ENCODE assay signal across 10 mouse cellular contexts in genomic region chr15:74382556-74382955, GRCm38 (mm10).
DNase-seq lines count a peak whose midpoint lies in the region; ATAC-seq and TF ChIP-seq lines count a peak whose summit lies in the region.
"Had no signal": no experiment of that assay in that cellular context is flagged by ENCODE, and none has a peak within 500 bp of the region (broad histone marks: within the 10 kb centered on the region; RNA-seq: fewer than 3 reads in every experiment).

No protein-coding gene starts in this region.

- no peaks in the 10 kb centered on the region for H3K9me3 ChIP-seq in heart, postnatal 0 days (replicated peaks; ENCODE audit: control insufficient read depth, low read length)
- 0 out of 2 replicates have a peak, but pooled peaks cover 3% of the 10 kb centered on the region for H3K9me3 ChIP-seq in heart, embryonic 12.5 days (replicated peaks)
- H3K9me3 ChIP-seq: intestine, embryonic 15.5 days had no signal

- no peaks in the 10 kb centered on the region for H3K4me1 ChIP-seq in heart, postnatal 0 days (ENCODE audit: control insufficient read depth, insufficient read depth)
- H3K4me1 ChIP-seq in heart, embryonic 12.5 days (replicated peaks) = no peaks in the 10 kb centered on the region
- H3K4me1 ChIP-seq: intestine, embryonic 15.5 days had no signal

- no peak overlapping the region for H3K4me3 ChIP-seq in heart, postnatal 0 days (ENCODE audit: low read depth, low read length)
- H3K4me3 ChIP-seq in heart, embryonic 12.5 days = no peak overlapping the region
- H3K4me3 ChIP-seq: intestine, embryonic 15.5 days had no signal

- no peaks in the 10 kb centered on the region for H3K36me3 ChIP-seq in heart, postnatal 0 days (replicated peaks; ENCODE audit: control insufficient read depth, insufficient read depth, low read length)
- no peaks in the 10 kb centered on the region for H3K36me3 ChIP-seq in heart, embryonic 12.5 days
- H3K36me3 ChIP-seq: G1E; intestine, embryonic 15.5 days had no signal

- TF ChIP-seq CTCF in heart, postnatal 0 days (IDR thresholded peaks at IDR 0.05; ENCODE audit: low read depth) = no peak

- H3K4me2 ChIP-seq in heart, postnatal 0 days (ENCODE audit: low read depth, low read length) = no peak overlapping the region
- no peak overlapping the region for H3K4me2 ChIP-seq in heart, embryonic 12.5 days
- H3K4me2 ChIP-seq: intestine, embryonic 15.5 days had no signal

- ATAC-seq in heart, postnatal 0 days (ENCODE audit: insufficient read depth, low read depth) = no peak
- no peak for ATAC-seq in heart, embryonic 12.5 days (ENCODE audit: insufficient number of reproducible peaks, low FRiP score)
- no peak for ATAC-seq in activated CD4-positive, CD25-positive, alpha-beta regulatory T cell, adult 4 months
- ATAC-seq: intestine, embryonic 15.5 days had no signal

- H3K27ac ChIP-seq in heart, postnatal 0 days (ENCODE audit: low read depth) = no peak overlapping the region
- no peak overlapping the region for H3K27ac ChIP-seq in heart, embryonic 12.5 days (ENCODE audit: poor library complexity, severe bottlenecking)
- H3K27ac ChIP-seq: intestine, embryonic 15.5 days had no signal

- H3K9ac ChIP-seq in heart, postnatal 0 days (replicated peaks; ENCODE audit: low read depth, low read length) = no peak overlapping the region
- H3K9ac ChIP-seq in heart, embryonic 12.5 days = no peak overlapping the region
- H3K9ac ChIP-seq: intestine, embryonic 15.5 days had no signal

- 54% methylated on average over 4 of the region's 4 CpGs for WGBS in heart, postnatal 0 days
- WGBS in heart, embryonic 12.5 days = 56% methylated on average over 4 of the region's 4 CpGs

- TF ChIP-seq EP300 in heart, postnatal 0 days (IDR thresholded peaks at IDR 0.05; ENCODE audit: low read depth) = no peak

- DNase-seq in heart, postnatal 0 days (ENCODE audit: low spot score) = peak; percentile 51
- peak; percentile 12 for DNase-seq in urinary bladder, postnatal 25 days (ENCODE audit: low spot score)
- DNase-seq in urinary bladder, postnatal 10 days (ENCODE audit: low spot score) = no peak
- DNase-seq in hindlimb bud, embryonic 11.5 days (ENCODE audit: extremely low spot score, low read depth, low spot score) = peak; percentile 28
- no peak for DNase-seq in thymus, postnatal 0 days (ENCODE audit: low spot score)
- DNase-seq in cerebellum, adult 11-12 months = no peak

- no peaks in the 10 kb centered on the region for H3K27me3 ChIP-seq in heart, postnatal 0 days (ENCODE audit: control insufficient read depth, insufficient read depth, low read length)
- H3K27me3 ChIP-seq in heart, embryonic 12.5 days (replicated peaks) = no peaks in the 10 kb centered on the region; the same call in 1 of the 2 replicates
- H3K27me3 ChIP-seq: intestine, embryonic 15.5 days had no signal

Comparison
In these comparisons a context has a peak if more than half of its experiments do, and no peak if none do; other contexts are left out.
1. DNase-seq: peak in heart, postnatal 0 days (single experiment), urinary bladder, postnatal 25 days (single experiment) and hindlimb bud, embryonic 11.5 days (single experiment); none in urinary bladder, postnatal 10 days (single experiment), thymus, postnatal 0 days (single experiment) and cerebellum, adult 11-12 months (single experiment).